Comparison of ENCODE assay signal across 18 mouse cellular contexts in the genomic region with DNA sequence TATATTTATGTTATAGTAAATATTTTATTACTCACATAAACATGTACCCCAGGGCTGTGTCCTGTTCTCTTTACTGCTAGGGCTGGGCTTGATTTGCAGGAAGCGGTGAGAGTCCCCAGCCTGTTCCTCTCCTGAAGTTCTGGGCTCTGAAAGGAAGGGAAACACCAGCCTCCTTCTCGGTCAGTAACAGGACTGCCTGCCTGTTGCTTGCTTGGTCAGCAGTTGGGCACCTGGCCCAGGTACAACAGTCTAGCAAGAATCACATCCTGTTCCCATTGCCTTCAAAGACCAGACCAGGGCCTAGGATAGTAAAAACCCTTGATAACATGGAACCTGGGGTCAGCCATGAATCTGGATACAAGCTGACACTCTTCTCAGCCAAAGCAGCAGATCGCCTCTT. TPM values are rescaled to one million over a fixed set of nuclear protein-coding genes. Genes with fewer than 3 reads are reported as not detected.
DNase-seq lines count a peak whose midpoint lies in the region; ATAC-seq and TF ChIP-seq lines count a peak whose summit lies in the region.
"Had no signal": no experiment of that assay in that cellular context is flagged by ENCODE, and none has a peak within 500 bp of the region (broad histone marks: within the 10 kb centered on the region; RNA-seq: fewer than 3 reads in every experiment).

No protein-coding gene starts in this region.

- peaks cover 7% of the 10 kb centered on the region for H3K4me1 ChIP-seq in forebrain, postnatal 0 days (ENCODE audit: insufficient read depth)
- H3K4me1 ChIP-seq in midbrain, embryonic 11.5 days (ENCODE audit: control insufficient read depth, insufficient read depth, low read length): peaks cover 46% of the 10 kb centered on the region
- H3K4me1 ChIP-seq in neural tube, embryonic 15.5 days: peaks cover 46% of the 10 kb centered on the region

- no peak overlapping the region for H3K27ac ChIP-seq in layer of hippocampus, adult 2 months
- no peak overlapping the region for H3K27ac ChIP-seq in forebrain, postnatal 0 days (ENCODE audit: low read depth, low read length)
- no peak overlapping the region for H3K27ac ChIP-seq in midbrain, embryonic 11.5 days (ENCODE audit: low read depth, low read length)
- H3K27ac ChIP-seq in neural tube, embryonic 15.5 days (replicated peaks): no peak overlapping the region
- H3K27ac ChIP-seq: kidney, embryonic 15.5 days; limb, embryonic 10.5 days; liver, embryonic 14.5 days had no signal

- no peaks in the 10 kb centered on the region for H3K36me3 ChIP-seq in forebrain, postnatal 0 days (ENCODE audit: insufficient read depth)
- H3K36me3 ChIP-seq in midbrain, embryonic 11.5 days (ENCODE audit: control insufficient read depth, insufficient read depth, low read length): no peaks in the 10 kb centered on the region
- H3K36me3 ChIP-seq in neural tube, embryonic 15.5 days: no peaks in the 10 kb centered on the region
- H3K36me3 ChIP-seq: heart, embryonic 12.5 days; kidney, embryonic 15.5 days; limb, embryonic 10.5 days had no signal

- H3K9ac ChIP-seq in forebrain, postnatal 0 days: no peak overlapping the region
- H3K9ac ChIP-seq in midbrain, embryonic 11.5 days (ENCODE audit: low read length): peak overlapping the region; percentile 44; the same call in 1 of the 2 replicates
- no peak overlapping the region for H3K9ac ChIP-seq in neural tube, embryonic 15.5 days (replicated peaks)
- H3K9ac ChIP-seq: heart, embryonic 12.5 days; kidney, embryonic 15.5 days; liver, embryonic 14.5 days had no signal

- H3K4me3 ChIP-seq in layer of hippocampus, adult 2 months: peak overlapping the region; percentile 54; the same call in 1 of the 2 replicates
- peak overlapping the region; percentile 48 for H3K4me3 ChIP-seq in forebrain, postnatal 0 days (ENCODE audit: low read depth, low read length)
- peak overlapping the region; percentile 30 for H3K4me3 ChIP-seq in midbrain, embryonic 11.5 days (ENCODE audit: low read depth, low read length)
- H3K4me3 ChIP-seq in neural tube, embryonic 15.5 days (replicated peaks): 0 out of 2 replicates have a peak overlapping the region, but pooled peaks have one; percentile 4
- H3K4me3 ChIP-seq: heart, embryonic 12.5 days; limb, embryonic 10.5 days had no signal

- DNase-seq in layer of hippocampus, adult 2 months (ENCODE audit: low spot score in 2 of 2): no peak
- no peak for DNase-seq in layer of hippocampus, postnatal 36 days
- DNase-seq in forebrain, postnatal 0 days: no peak
- DNase-seq in midbrain, embryonic 11.5 days (ENCODE audit: low spot score, missing footprints): peak; percentile 87
- no peak for DNase-seq in frontal cortex, postnatal 14 days (ENCODE audit: low spot score in 2 of 2)
- DNase-seq in urinary bladder, postnatal 14 days (ENCODE audit: low spot score): no peak
- DNase-seq in heart, adult 18-20 months: no peak
- DNase-seq: cerebellum, adult 9-10 months; gastrocnemius, postnatal 10 days; lung, postnatal 10 days; right cerebral cortex, postnatal 4 days had no signal

- peaks cover 11% of the 10 kb centered on the region for H3K27me3 ChIP-seq in forebrain, postnatal 0 days (ENCODE audit: insufficient read depth, low read length)
- peaks cover 47% of the 10 kb centered on the region for H3K27me3 ChIP-seq in midbrain, embryonic 11.5 days (ENCODE audit: control insufficient read depth, insufficient read depth, low read length)
- peaks cover 85% of the 10 kb centered on the region for H3K27me3 ChIP-seq in neural tube, embryonic 15.5 days (replicated peaks)

- ATAC-seq in forebrain, postnatal 0 days: no peak
- no peak for ATAC-seq in midbrain, embryonic 11.5 days (ENCODE audit: low FRiP score)
- ATAC-seq in neural tube, embryonic 15.5 days (ENCODE audit: low FRiP score): no peak

- H3K4me2 ChIP-seq in forebrain, postnatal 0 days (ENCODE audit: low read depth): peak overlapping the region; percentile 81
- peak overlapping the region; percentile 88 for H3K4me2 ChIP-seq in midbrain, embryonic 11.5 days
- peak overlapping the region; percentile 19 for H3K4me2 ChIP-seq in neural tube, embryonic 15.5 days

- H3K9me3 ChIP-seq in forebrain, postnatal 0 days (ENCODE audit: low read length): no peaks in the 10 kb centered on the region
- no peaks in the 10 kb centered on the region for H3K9me3 ChIP-seq in midbrain, embryonic 11.5 days (ENCODE audit: control insufficient read depth, low read length)
- no peaks in the 10 kb centered on the region for H3K9me3 ChIP-seq in neural tube, embryonic 15.5 days (replicated peaks)
- H3K9me3 ChIP-seq: heart, embryonic 12.5 days; kidney, embryonic 15.5 days; limb, embryonic 10.5 days had no signal

- no peak for TF ChIP-seq CTCF in layer of hippocampus, adult 2 months (conservative IDR thresholded peaks at IDR 0.05)
- TF ChIP-seq CTCF in forebrain, postnatal 0 days (IDR thresholded peaks at IDR 0.05; ENCODE audit: low read depth): no peak

- WGBS in forebrain, postnatal 0 days: 60% methylated on average over 3 of the region's 3 CpGs
- 21% methylated on average over 3 of the region's 3 CpGs for WGBS in midbrain, embryonic 11.5 days
- WGBS in neural tube, embryonic 15.5 days: 58% methylated on average over 3 of the region's 3 CpGs

RNA-seq across cellular contexts. Expression of a gene that starts 4.0 kb away (rescaled TPM):
- 10 to 100 TPM; 40.5 to 40.7 TPM for total RNA-seq in layer of hippocampus, adult 2 months (2021)
- total RNA-seq in layer of hippocampus, postnatal 36 days (2021): 10 to 100 TPM; 42.7 to 44.9 TPM
- total RNA-seq in forebrain, postnatal 0 days (2014; rRNA removed): 19.7 and 30.5 TPM in 2 replicates
- 20.2 and 31.1 TPM in 2 replicates for polyA plus RNA-seq in forebrain, postnatal 0 days (2015; fragmentation: Nextera tagmentation; extraction: Ambion mirVana)
- 19.2 and 20.5 TPM in 2 replicates for polyA plus RNA-seq in midbrain, embryonic 11.5 days (2014; fragmentation: Nextera tagmentation; extraction: Ambion mirVana)
- 4.7 and 6.8 TPM in 2 replicates for polyA plus RNA-seq in neural tube, embryonic 15.5 days (2015; fragmentation: Nextera tagmentation; extraction: Ambion mirVana)
- under 1 TPM; 0.15 to 0.33 TPM for total RNA-seq in heart, adult 18-20 months (2021)
- total RNA-seq: hematopoietic stem cell, adult 5-6 weeks had no signal

RNA-seq across cellular contexts. Expression of a gene that starts 32.8 kb away (rescaled TPM):
- total RNA-seq in layer of hippocampus, adult 2 months (2021): 10 to 100 TPM; 16.6 to 18.6 TPM
- total RNA-seq in layer of hippocampus, postnatal 36 days (2021): 10 to 100 TPM; 15.9 to 16.9 TPM
- 14.2 and 16.2 TPM in 2 replicates for total RNA-seq in forebrain, postnatal 0 days (2014; rRNA removed)
- 30.9 and 33.0 TPM in 2 replicates for polyA plus RNA-seq in forebrain, postnatal 0 days (2015; fragmentation: Nextera tagmentation; extraction: Ambion mirVana)
- polyA plus RNA-seq in midbrain, embryonic 11.5 days (2014; fragmentation: Nextera tagmentation; extraction: Ambion mirVana): 66.2 and 75.4 TPM in 2 replicates
- polyA plus RNA-seq in neural tube, embryonic 15.5 days (2015; fragmentation: Nextera tagmentation; extraction: Ambion mirVana): 41.4 and 47.8 TPM in 2 replicates
- total RNA-seq in heart, adult 18-20 months (2021): 10 to 100 TPM; 11.0 to 14.0 TPM

RNA-seq across cellular contexts. Expression of a gene that starts 39.9 kb away (rescaled TPM):
- 1 to 10 TPM; 1.4 to 1.5 TPM for total RNA-seq in layer of hippocampus, adult 2 months (2021)
- 1 to 10 TPM; 1.7 to 2.4 TPM for total RNA-seq in layer of hippocampus, postnatal 36 days (2021)
- total RNA-seq in forebrain, postnatal 0 days (2014; rRNA removed): 2.5 and 3.0 TPM in 2 replicates
- polyA plus RNA-seq in forebrain, postnatal 0 days (2015; fragmentation: Nextera tagmentation; extraction: Ambion mirVana): 1.4 and 2.0 TPM in 2 replicates
- 3.9 and 4.5 TPM in 2 replicates for polyA plus RNA-seq in midbrain, embryonic 11.5 days (2014; fragmentation: Nextera tagmentation; extraction: Ambion mirVana)
- 1.8 and 3.3 TPM in 2 replicates for polyA plus RNA-seq in neural tube, embryonic 15.5 days (2015; fragmentation: Nextera tagmentation; extraction: Ambion mirVana)
- 10 to 100 TPM in 1 of 2 experiments, 1 to 10 TPM in 1; 8.2 to 13.8 TPM for total RNA-seq in heart, adult 18-20 months (2021)

RNA-seq across cellular contexts. Expression of a gene that starts 50.0 kb away (rescaled TPM):
- 1 to 10 TPM in 1 of 2 experiments, under 1 TPM in 1; 0.98 to 2.3 TPM for total RNA-seq in layer of hippocampus, adult 2 months (2021)
- 1 to 10 TPM; 1.1 to 1.4 TPM for total RNA-seq in layer of hippocampus, postnatal 36 days (2021)
- total RNA-seq in forebrain, postnatal 0 days (2014; rRNA removed): 0.23 TPM in 1 of 2 replicates, not detected in the other
- polyA plus RNA-seq in forebrain, postnatal 0 days (2015; fragmentation: Nextera tagmentation; extraction: Ambion mirVana): 0.18 TPM in 1 of 2 replicates, not detected in the other
- polyA plus RNA-seq in midbrain, embryonic 11.5 days (2014; fragmentation: Nextera tagmentation; extraction: Ambion mirVana): 0.16 TPM in 1 of 2 replicates, not detected in the other
- polyA plus RNA-seq in neural tube, embryonic 15.5 days (2015; fragmentation: Nextera tagmentation; extraction: Ambion mirVana): 0.28 and 0.42 TPM in 2 replicates
- total RNA-seq in heart, adult 18-20 months (2021): not detected
- total RNA-seq: gastrocnemius, postnatal 10 days; hematopoietic stem cell, adult 5-6 weeks had no signal
- polyA plus RNA-seq: heart, embryonic 12.5 days; kidney, embryonic 15.5 days; limb, embryonic 10.5 days; liver, embryonic 14.5 days; thymus, postnatal 0 days had no signal

RNA-seq across cellular contexts. Expression of a gene that starts 54.0 kb away (rescaled TPM):
- total RNA-seq in layer of hippocampus, adult 2 months (2021): 10 to 100 TPM; 35.1 to 35.7 TPM
- total RNA-seq in layer of hippocampus, postnatal 36 days (2021): 10 to 100 TPM; 34.9 to 35.4 TPM
- total RNA-seq in forebrain, postnatal 0 days (2014; rRNA removed): 46.3 and 54.4 TPM in 2 replicates
- 68.3 and 84.1 TPM in 2 replicates for polyA plus RNA-seq in forebrain, postnatal 0 days (2015; fragmentation: Nextera tagmentation; extraction: Ambion mirVana)
- polyA plus RNA-seq in midbrain, embryonic 11.5 days (2014; fragmentation: Nextera tagmentation; extraction: Ambion mirVana): 221 and 236 TPM in 2 replicates
- polyA plus RNA-seq in neural tube, embryonic 15.5 days (2015; fragmentation: Nextera tagmentation; extraction: Ambion mirVana): 88.4 and 105 TPM in 2 replicates
- 10 to 100 TPM; 18.8 to 19.4 TPM for total RNA-seq in heart, adult 18-20 months (2021)

Comparison
In these comparisons a context has a peak if more than half of its experiments do, and no peak if none do; other contexts are left out.
1. H3K4me3 ChIP-seq: peak in every context shown above with its lines; median percentile 54 in layer of hippocampus, adult 2 months; 48 in forebrain, postnatal 0 days; 30 in midbrain, embryonic 11.5 days; 4 in neural tube, embryonic 15.5 days.
2. H3K4me2 ChIP-seq: peak in every context shown above with its lines; median percentile 88 in midbrain, embryonic 11.5 days; 81 in forebrain, postnatal 0 days; 19 in neural tube, embryonic 15.5 days.
3. RNA of a gene that starts 4.0 kb away (total RNA-seq): 42.7 to 44.9 TPM in layer of hippocampus, postnatal 36 days, 40.5 to 40.7 TPM in layer of hippocampus, adult 2 months and 19.7 to 30.5 TPM in forebrain, postnatal 0 days; 0.15 to 0.33 TPM in heart, adult 18-20 months; every median in the first group is over 10 times any median in the second.